ENCODE assay signal across 8 mouse cellular contexts in the genomic region with DNA sequence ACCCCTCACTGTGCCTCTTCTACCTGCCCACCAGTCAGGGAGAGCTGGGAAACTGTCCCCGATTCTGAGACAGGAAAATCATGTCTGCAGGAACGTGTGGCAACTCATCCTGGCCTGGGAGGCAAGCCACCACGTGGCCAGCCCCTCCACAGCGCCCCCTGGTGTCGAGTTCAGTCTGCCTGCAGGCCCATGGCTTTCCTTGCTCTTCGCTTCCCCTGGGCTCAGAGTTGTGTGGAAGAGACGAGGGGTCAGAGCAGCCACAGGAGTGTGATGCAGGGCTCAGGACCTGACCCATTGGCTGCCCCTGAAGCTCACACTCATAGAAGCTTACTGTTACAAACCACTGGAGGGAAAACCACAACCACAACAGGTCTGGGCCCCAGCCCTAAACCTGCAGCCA. TPM values are rescaled to one million over a fixed set of nuclear protein-coding genes. Genes with fewer than 3 reads are reported as not detected.
A peak's percentile ranks its signal among the peaks of the same experiment; 100 is the strongest.
DNase-seq lines count a peak whose midpoint lies in the region; ATAC-seq lines count a peak whose summit lies in the region.

No protein-coding gene starts in this region.

- H3K4me1 ChIP-seq in kidney, embryonic 14.5 days (ENCODE audit: control insufficient read depth, insufficient read depth, low read length): 0 out of 2 replicates have a peak, but pooled peaks cover 2% of the 10 kb centered on the region

- no peak overlapping the region for H3K4me2 ChIP-seq in kidney, embryonic 14.5 days (replicated peaks; ENCODE audit: low read depth, low read length)

- no peak overlapping the region for H3K9ac ChIP-seq in kidney, embryonic 14.5 days (ENCODE audit: low read depth, low read length)

- ATAC-seq in kidney, embryonic 14.5 days (ENCODE audit: low FRiP score, low TSS enrichment): no peak
- ATAC-seq in activated CD4-positive, CD25-positive, alpha-beta regulatory T cell, adult 4 months: peak; percentile 59
- ATAC-seq in common myeloid progenitor, adult 5-6 weeks (replicated peaks; ENCODE audit: low read depth, poor library complexity, severe bottlenecking): peak; percentile 69
- ATAC-seq in megakaryocyte-erythroid progenitor cell, adult 5-6 weeks (replicated peaks; ENCODE audit: low FRiP score, low TSS enrichment, poor library complexity, severe bottlenecking): peak; percentile 74

- H3K9me3 ChIP-seq in kidney, embryonic 14.5 days (ENCODE audit: control insufficient read depth, low read length): no peaks in the 10 kb centered on the region

- 23% methylated on average over 7 of the region's 7 CpGs for WGBS in kidney, embryonic 14.5 days

- no peak overlapping the region for H3K27ac ChIP-seq in kidney, embryonic 14.5 days (ENCODE audit: low read depth, low read length)

- peaks cover 11% of the 10 kb centered on the region; the same call in 1 of the 2 replicates for H3K36me3 ChIP-seq in kidney, embryonic 14.5 days (ENCODE audit: control insufficient read depth, insufficient read depth, low read length)

- H3K4me3 ChIP-seq in kidney, embryonic 14.5 days (ENCODE audit: low read length): no peak overlapping the region

- no peaks in the 10 kb centered on the region for H3K27me3 ChIP-seq in kidney, embryonic 14.5 days (ENCODE audit: control insufficient read depth, insufficient read depth, low read length)

- peak; percentile 77 for DNase-seq in kidney, adult 18-20 months
- peak; percentile 79 to 91 for DNase-seq in heart, adult 18-20 months
- DNase-seq in layer of hippocampus, postnatal 10 days (ENCODE audit: low spot score in 2 of 2): peak; percentile 85 to 86
- peak; percentile 82 to 97 for DNase-seq in spleen, postnatal 4 days (ENCODE audit: low spot score in 2 of 2)

RNA-seq across cellular contexts. Expression of gene Prkcd, which starts 13.5 kb away (rescaled TPM):
- 33.4 and 37.0 TPM in 2 replicates for polyA plus RNA-seq in kidney, embryonic 14.5 days (2014; fragmentation: Nextera tagmentation; extraction: Ambion mirVana)
- 10 to 100 TPM; 29.4 to 30.1 TPM for polyA plus RNA-seq in activated CD4-positive, CD25-positive, alpha-beta regulatory T cell, adult 4 months (2017; shearing (Covaris generic))
- 80.4 and 81.1 TPM in 2 replicates for total RNA-seq in common myeloid progenitor, adult 5-6 weeks (2017)
- total RNA-seq in heart, adult 18-20 months (2021): 10 to 100 TPM; 11.2 to 13.0 TPM
- 10 to 100 TPM; 37.2 to 38.6 TPM for total RNA-seq in layer of hippocampus, postnatal 10 days (2021)
- total RNA-seq in megakaryocyte-erythroid progenitor cell, adult 5-6 weeks (2014; fragmentation: Nextera tagmentation): 33.4 and 47.3 TPM in 2 replicates
- 20.7 and 32.0 TPM in 2 replicates for total RNA-seq in megakaryocyte-erythroid progenitor cell, adult 5-6 weeks (2017)

RNA-seq across cellular contexts. Expression of gene Rft1, which starts 41.6 kb away (rescaled TPM):
- polyA plus RNA-seq in kidney, embryonic 14.5 days (2014; fragmentation: Nextera tagmentation; extraction: Ambion mirVana): 11.6 and 19.4 TPM in 2 replicates
- 10 to 100 TPM; 12.9 to 13.1 TPM for polyA plus RNA-seq in activated CD4-positive, CD25-positive, alpha-beta regulatory T cell, adult 4 months (2017; shearing (Covaris generic))
- 15.8 and 18.3 TPM in 2 replicates for total RNA-seq in common myeloid progenitor, adult 5-6 weeks (2017)
- 1 to 10 TPM; 7.7 to 7.9 TPM for total RNA-seq in heart, adult 18-20 months (2021)
- total RNA-seq in layer of hippocampus, postnatal 10 days (2021): 10 to 100 TPM; 10.2 to 11.2 TPM
- total RNA-seq in megakaryocyte-erythroid progenitor cell, adult 5-6 weeks (2014; fragmentation: Nextera tagmentation): 15.4 and 23.5 TPM in 2 replicates
- total RNA-seq in megakaryocyte-erythroid progenitor cell, adult 5-6 weeks (2017): 7.6 and 18.7 TPM in 2 replicates
